Mouse (Mus musculus) liver, embryonic 16.5 days (tissue): ENCODE measurements at regions not wholly inside any gene's neighbourhood (a gene's known extent, or its start where the extent isn't known, plus 50 kb on each side); places are given as distances from the start of the nearest gene placed in this dataset.

Experiments used
- ATAC-seq: fragments of 200-750 bp; cut with Nextera tagmentation; 2 replicates; pipeline ENCODE4 v1.8.0; 2017; ENCODE audit warnings: low read depth, mild to moderate bottlenecking, moderate number of reproducible peaks, moderate library complexity
- H3K27ac ChIP-seq: fragments of 300-500 bp; sonication (generic); 2 replicates; pipeline ENCODE4 v1.5.1; 2014; ENCODE audit warnings: mild to moderate bottlenecking, low read length
- H3K27me3 ChIP-seq: fragments of 300-500 bp; sonication (generic); 2 replicates; pipeline ENCODE4 v1.6.1; 2014; ENCODE audit warnings: low read depth, low read length, mixed read lengths; ENCODE audit not compliant: control insufficient read depth, insufficient read depth
- H3K36me3 ChIP-seq: fragments of 300-500 bp; sonication (generic); 2 replicates; pipeline ENCODE4 v1.6.1; 2014; ENCODE audit warnings: mild to moderate bottlenecking; ENCODE audit not compliant: control insufficient read depth, insufficient read depth
- H3K4me1 ChIP-seq: fragments of 300-500 bp; sonication (generic); 2 replicates; pipeline ENCODE4 v1.6.1; 2014; ENCODE audit warnings: low read depth, low read length, mixed read lengths; ENCODE audit not compliant: control insufficient read depth
- H3K4me2 ChIP-seq: fragments of 300-500 bp; sonication (generic); 2 replicates; pipeline ENCODE4 v1.6.1; 2014; ENCODE audit warnings: low read depth, low read length, mixed read lengths
- H3K4me3 ChIP-seq: fragments of 300-500 bp; sonication (generic); 2 replicates; pipeline ENCODE4 v1.5.1; 2014; ENCODE audit warnings: low read depth, mild to moderate bottlenecking, low read length
- H3K9ac ChIP-seq: fragments of 300-500 bp; sonication (generic); 2 replicates; pipeline ENCODE4 v1.6.1; 2014; ENCODE audit warnings: low read depth, low read length
- H3K9me3 ChIP-seq: fragments of 300-500 bp; sonication (generic); replicated peaks from 2 replicates; pipeline ENCODE4 v1.6.1; 2016; ENCODE audit warnings: low read length; ENCODE audit not compliant: control insufficient read depth
- WGBS: fragments of 180-500 bp; shearing (Covaris S2); extraction: QIAGEN DNeasy Blood & Tissue Kit; methylation state at CpG from one replicate; pipeline ENCODE4 v1.1.7; 2014; ENCODE audit not compliant: insufficient replicate concordance; 5-methylcytosine and 5-hydroxymethylcytosine counted together

DNA sequence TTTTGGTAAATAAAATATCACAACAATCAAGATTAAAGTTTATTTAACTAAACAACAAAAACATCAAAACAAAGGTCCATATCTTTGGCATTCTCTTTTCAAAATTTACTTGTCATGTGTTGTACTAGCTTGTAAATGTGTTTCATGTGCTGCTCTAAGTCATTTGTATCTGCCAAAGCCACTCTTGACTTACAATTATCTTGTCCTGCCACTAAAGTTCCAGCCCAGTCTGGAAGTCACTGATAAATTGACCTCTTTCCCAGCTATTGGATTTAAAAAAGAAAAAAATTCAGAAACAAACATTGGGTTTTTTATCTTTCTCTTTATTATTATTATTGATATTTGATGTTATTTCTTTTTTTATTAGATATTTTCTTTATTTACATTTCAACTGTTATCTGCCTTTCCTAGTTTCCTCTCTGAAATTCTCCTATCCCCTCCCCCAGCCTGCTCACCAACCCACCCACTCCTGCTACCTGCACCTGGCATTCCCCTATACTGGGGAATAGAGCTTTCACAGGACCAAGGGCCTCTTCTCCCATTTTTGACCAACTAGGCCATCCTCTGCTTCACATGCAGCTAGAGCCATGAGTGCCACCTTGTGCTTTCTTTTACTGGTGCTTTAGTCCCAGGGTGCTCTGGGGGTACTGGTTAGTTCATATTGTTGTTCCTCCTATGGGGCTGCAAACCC lies 1704.9 kb upstream of the Nudt12 start:
- ATAC-seq, result no peak; the same call in 1 of the 2 replicates
- no peaks in the 10 kb centered on the region for H3K4me1 ChIP-seq
- H3K4me2 ChIP-seq, result no peak overlapping the region
- no peak overlapping the region for H3K9ac ChIP-seq
- H3K27me3 ChIP-seq, result no peaks in the 10 kb centered on the region
- no peaks in the 10 kb centered on the region for H3K9me3 ChIP-seq
- no peak overlapping the region for H3K27ac ChIP-seq
- H3K36me3 ChIP-seq, result no peaks in the 10 kb centered on the region
- no peak overlapping the region for H3K4me3 ChIP-seq

DNA sequence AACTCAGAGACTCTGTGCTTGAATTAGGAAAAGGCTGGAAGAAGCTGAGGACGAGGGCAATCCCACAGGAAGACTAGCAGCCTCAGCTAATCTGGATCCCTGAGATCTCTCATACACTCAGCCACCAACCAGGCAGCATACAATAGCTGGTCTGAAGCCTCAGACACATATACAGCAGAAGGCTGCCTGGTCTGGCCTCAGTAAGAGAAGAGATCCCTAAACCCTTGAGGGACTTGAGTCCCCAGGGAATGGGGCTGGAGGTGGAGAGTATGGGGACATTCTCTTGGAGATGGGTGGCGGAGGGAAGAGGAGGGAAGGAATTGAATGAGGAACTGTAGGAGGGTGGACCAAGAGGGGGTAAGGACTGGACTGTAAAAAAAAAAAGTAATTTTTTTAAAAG lies 1704.3 kb upstream of the Nudt12 start:
- Histone ChIP-seq H3K9ac (no peak overlapping the region), H3K4me2 (no peak overlapping the region), H3K4me1 (no peaks in the 10 kb centered on the region), H3K36me3 (no peaks in the 10 kb centered on the region), H3K9me3 (no peaks in the 10 kb centered on the region), H3K4me3 (no peak overlapping the region), H3K27me3 (no peaks in the 10 kb centered on the region), H3K27ac (no peak overlapping the region)
- no peak for ATAC-seq
- 48% methylated on average over 2 of the region's 2 CpGs for WGBS
